Mouse (Mus musculus) layer of hippocampus, adult 8-10 months (tissue): ENCODE results near the gene Gm49368. TPM values are rescaled to one million over a fixed set of nuclear protein-coding genes. Genes with fewer than 3 reads are reported as not detected.

ENCODE experiments used
- DNase-seq, 2 experiments: peaks; one replicate each; pipeline ENCODE4 v3.0.0; 2022; ENCODE audit warnings: low spot score in 2 of 2
- total RNA-seq, 4 experiments: library from RNA; stranded (reverse); gene quantifications; 2 replicates each; pipeline ENCODE4 v1.2.4; 2022

Gm49368 gene
- total RNA-seq, 4 experiments from 2014 or later: 0.16 TPM; not detected in 3

- no peak for DNase-seq
Observed at GRCm38 (mm10) chr7:128056917-128057444, 5.5 kb upstream of the Gm49368 start.

DNA sequence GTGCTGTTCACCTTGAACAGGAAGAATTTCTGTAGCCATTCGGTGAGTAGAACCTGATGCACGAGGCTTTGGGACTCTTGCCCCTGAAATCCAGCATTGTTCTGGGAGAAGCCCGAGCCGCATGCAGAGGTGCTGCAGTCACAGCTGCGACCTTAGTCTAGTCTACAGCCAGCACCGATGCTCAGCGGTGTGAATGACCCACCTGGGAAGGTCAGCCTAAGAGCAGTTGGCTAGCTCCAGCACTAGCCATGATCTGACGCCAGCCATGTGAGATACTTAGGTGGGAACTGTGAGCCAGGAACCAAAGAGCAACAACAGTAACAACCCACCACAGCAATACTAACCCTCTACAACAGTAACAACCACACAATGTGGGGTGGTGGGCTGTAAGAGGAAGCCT, 4.6 kb upstream of the Gm49368 start:
- no peak for DNase-seq

GRCm38 (mm10) chr7:128058576-128058975, 3.9 kb upstream of the Gm49368 start:
- DNase-seq: no peak

- DNase-seq: no peak
Observed at GRCm38 (mm10) chr7:128059091-128059490, 3.4 kb upstream of the Gm49368 start.

GRCm38 (mm10) chr7:128063211-128063781, 813 bp downstream of the Gm49368 start:
- no peak for DNase-seq

GRCm38 (mm10) chr7:128065547-128065946, 3.1 kb downstream of the Gm49368 start:
- no peak for DNase-seq

GRCm38 (mm10) chr7:128067847-128068246, 5.4 kb downstream of the Gm49368 start:
- DNase-seq: no peak

DNA sequence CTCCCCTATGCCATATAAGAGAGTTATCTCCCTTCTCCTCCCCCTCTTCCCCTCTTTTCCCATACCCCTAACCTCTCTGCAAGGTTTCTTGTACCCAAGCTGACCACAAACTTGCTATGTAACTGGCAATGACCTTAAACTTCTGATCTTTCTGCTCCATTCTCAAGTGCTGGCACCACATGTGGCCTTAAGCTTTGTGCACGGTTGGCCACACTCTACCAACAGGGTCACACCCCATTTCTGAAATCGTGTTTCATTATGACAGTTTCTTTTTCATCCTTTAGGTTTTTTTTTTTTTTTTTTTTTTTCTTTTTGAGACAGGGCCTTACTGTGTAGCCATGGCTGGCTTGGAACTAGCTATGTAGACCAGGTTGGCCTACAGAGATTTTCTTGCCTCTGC, 7.4 kb downstream of the Gm49368 start:
- DNase-seq: no peak

GRCm38 (mm10) chr7:128071816-128072215, 9.3 kb downstream of the Gm49368 start:
- no peak for DNase-seq

GRCm38 (mm10) chr7:128080012-128080411, 17.5 kb downstream of the Gm49368 start:
- no peak for DNase-seq

DNA sequence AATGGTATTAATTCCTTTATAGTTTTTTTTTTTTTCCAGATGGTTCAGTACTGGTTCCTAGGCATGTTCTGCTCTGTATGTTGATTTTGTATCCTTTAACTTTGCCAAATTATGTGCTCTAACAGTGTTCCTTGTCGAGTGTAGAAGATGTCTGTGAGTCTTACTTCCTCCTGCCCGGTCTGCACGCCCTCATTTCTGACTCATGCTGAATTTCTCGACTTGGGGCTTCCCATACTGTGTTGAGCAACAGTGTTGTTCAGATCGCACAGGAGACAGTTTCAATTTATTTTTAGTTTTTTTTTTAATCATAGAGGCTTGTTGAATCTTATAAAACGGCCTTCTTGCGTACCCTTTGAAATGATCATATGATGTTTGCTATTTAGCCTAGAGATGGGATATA, 26.7 kb downstream of the Gm49368 start:
- DNase-seq: no peak

DNA sequence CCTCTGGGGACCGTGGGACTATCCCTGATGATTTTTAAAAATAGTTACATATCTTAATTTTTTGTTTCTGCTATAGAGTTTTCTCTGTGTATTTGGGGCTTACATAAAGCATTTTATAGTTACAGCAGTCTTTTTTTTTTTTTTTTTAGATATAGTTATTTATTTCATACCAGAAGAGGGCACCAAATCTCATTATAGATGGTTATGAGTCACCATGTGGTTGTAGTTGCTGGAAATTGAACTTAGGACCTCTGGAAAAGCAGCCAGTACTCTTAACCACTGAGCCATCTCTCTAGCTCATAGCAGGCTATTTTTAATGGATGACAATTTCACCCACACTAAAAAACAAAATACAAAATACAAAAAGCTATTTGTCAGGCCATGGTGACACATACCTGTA, 35.7 kb downstream of the Gm49368 start:
- no peak for DNase-seq

DNA sequence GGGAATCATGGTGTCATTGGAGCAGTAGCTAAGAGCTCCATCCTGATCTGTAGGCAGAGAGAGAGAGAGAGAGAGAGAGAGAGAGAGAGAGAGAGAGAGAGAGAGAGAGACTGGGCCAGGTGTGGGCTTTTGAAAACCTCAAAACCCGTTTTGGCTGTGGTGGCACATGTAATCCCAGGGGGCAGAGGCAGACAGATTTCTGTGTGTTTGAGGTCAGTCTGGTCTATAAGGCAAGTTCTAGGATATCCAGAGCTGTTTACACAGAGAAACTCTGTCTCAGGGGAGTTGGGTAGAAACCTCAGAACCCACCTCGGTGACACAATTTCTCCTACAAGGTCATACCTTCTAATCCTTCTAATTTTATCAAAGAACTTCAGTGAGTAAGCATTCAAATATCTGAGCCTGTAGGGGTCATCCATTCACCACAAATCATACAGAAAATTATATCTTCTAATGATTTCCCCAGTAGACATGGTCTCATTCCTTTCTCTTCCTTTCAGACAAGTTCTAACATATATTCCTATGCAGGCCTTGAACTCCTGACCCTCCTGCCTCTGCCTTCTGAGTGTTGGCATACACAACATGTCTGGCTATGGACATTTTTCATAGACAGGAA, 38.4 kb downstream of the Gm49368 start:
- no peak for DNase-seq

DNA sequence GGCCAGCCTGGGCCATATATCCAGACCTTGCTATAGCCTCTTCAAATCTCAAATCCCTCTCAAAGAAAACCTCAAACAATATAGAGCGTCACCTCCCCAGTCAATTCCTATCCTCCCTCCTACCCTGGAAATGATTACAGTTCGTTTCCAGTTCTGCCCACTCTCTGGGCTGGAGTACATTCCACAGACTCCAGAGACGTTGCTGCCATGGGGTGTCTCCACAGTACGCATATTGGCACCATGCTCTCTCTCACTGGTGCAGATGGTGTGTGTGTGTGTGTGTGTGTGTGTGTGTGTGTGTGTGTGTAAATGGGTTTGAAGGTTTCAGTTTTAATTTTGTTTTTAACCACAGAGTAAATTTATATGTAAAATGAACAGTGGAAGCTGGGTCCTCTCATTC, 42.8 kb downstream of the Gm49368 start:
- peak; percentile 19 to 49 for DNase-seq

DNA sequence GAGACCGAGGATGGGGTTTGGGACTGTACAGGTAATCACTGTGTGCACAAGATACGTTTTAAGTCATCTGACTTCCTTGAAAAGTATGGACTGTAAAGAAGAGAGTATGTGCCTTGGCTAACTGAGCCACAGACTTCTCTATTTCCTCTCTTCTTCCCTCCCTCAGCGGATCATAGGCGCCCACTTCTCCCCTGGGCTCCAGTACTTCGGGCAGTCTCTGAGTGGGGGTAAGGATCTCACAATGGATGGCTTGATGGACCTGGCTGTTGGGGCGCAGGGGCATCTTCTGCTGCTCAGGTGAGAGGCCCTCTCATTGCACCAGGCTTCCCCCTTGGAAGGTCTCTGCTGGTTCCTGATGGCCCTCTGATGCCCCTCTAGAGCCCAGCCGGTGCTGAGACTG, 45.0 kb downstream of the Gm49368 start:
- no peak for DNase-seq

GRCm38 (mm10) chr7:128110314-128110713, 47.8 kb downstream of the Gm49368 start:
- no peak for DNase-seq

DNA sequence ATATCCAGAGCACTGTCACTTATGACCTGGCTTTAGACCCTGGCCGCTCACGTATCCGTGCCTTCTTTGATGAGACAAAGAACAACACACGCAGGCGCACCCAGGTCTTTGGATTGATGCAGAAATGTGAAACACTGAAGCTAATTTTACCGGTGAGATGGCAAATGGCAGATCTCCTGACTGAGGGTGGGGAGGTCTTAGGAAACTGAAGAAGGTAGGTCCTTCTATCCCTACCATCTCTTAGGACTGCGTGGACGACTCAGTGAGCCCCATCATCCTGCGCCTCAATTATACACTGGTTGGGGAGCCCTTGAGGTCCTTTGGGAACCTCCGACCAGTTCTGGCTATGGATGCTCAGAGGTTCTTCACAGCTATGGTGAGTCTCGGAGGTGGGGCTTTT, 49.6 kb downstream of the Gm49368 start:
- no peak for DNase-seq

- DNase-seq: no peak
Observed at GRCm38 (mm10) chr7:128114371-128115105, 52.1 kb downstream of the Gm49368 start.

DNA sequence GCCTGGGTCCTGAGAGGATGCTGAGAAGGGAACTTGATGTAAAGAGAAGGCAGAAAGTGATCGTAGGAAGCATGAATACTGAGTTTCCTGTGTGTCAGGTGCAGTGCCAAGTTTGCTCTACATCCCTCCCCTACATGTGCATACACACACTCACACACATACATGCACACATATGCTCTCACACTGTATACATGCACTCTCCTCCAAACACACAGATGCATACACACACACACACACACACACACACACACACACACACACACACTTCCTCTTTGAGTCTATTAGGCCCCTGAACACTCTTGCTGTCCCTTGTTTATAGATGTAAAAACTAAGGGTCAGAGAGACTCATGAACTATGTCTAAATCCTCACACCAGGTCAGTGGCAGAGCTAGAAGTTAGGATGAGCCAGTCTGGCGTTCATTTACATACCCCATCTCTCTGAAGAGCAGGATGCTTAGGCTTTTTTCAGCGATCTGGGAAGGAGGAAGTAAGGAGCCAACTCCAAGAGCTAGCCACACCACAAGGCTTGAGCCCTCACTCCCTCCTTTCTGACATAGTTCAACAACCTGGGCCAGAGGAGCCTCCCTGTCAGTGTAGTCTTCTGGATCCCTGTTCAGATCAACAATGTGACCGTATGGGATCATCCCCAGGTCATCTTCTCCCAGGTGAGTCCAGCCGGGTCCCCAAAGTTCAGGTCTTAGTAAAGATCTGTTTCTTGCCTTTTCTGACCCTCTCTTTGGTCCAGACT, 52.9 kb downstream of the Gm49368 start:
- no peak for DNase-seq

GRCm38 (mm10) chr7:128116396-128116795, 53.9 kb downstream of the Gm49368 start:
- DNase-seq: no peak

DNA sequence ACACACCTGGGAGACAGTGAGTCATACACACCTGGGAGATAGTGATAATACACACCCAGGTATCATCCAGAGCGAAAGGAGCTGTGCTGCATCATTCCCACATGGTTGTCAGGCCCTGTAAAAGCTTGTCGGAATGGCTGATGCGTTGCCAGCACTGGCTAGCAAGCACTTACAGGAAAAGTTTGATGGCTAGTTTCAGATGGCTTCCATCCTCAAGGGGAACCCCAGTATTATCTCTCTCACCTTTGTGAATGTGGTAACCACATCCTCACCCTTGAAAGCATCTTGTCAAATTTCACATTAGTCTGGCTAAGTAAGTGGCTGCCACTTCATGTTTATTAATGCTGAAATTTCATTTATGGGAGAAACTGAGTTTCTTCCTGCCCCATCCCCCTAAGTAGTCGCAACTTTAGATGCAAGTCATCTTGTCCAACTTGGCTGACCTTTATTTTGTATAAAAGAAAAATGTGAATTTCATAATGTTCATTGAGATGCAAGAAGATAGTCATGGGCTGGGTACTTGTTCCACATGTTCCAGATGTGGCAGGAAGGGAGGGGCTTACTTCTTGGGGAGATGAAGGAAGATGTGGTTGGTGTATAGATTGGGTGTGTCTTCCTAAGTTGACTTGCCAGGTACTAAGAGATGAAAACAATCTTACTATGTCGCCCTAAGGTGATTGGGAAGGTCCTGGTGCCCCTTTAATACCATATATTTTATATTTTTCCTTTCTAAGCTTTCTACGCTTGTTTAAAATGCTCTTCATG, 57.4 kb downstream of the Gm49368 start:
- DNase-seq: no peak
